Comparison of ENCODE assay signal across 21 mouse cellular contexts in genomic region chr4:34847679-34848309, GRCm38 (mm10). TPM values are rescaled to one million over a fixed set of nuclear protein-coding genes. Genes with fewer than 3 reads are reported as not detected.
DNase-seq lines count a peak whose midpoint lies in the region; ATAC-seq and TF ChIP-seq lines count a peak whose summit lies in the region.
"Had no signal": no experiment of that assay in that cellular context is flagged by ENCODE, and none has a peak within 500 bp of the region (broad histone marks: within the 10 kb centered on the region; RNA-seq: fewer than 3 reads in every experiment).

No protein-coding gene starts in this region.

- no peak for TF ChIP-seq POLR2A in spleen, adult 2 months (IDR thresholded peaks at IDR 0.05; ENCODE audit: low read depth, low read length)
- no peak for TF ChIP-seq POLR2A in thymus, adult 2 months (IDR thresholded peaks at IDR 0.05; ENCODE audit: control insufficient read depth, extremely low read depth, insufficient read depth, low read length, poor library complexity)

- H3K9ac ChIP-seq in heart, embryonic 12.5 days: no peak overlapping the region
- H3K9ac ChIP-seq: forebrain, postnatal 0 days; intestine, embryonic 15.5 days; liver, postnatal 0 days; neural tube, embryonic 15.5 days had no signal

- 0 out of 2 replicates have a peak, but pooled peaks cover 2% of the 10 kb centered on the region for H3K36me3 ChIP-seq in spleen, adult 2 months (ENCODE audit: control insufficient read depth, insufficient read depth, low read length)
- H3K36me3 ChIP-seq in thymus, adult 2 months (ENCODE audit: control insufficient read depth, insufficient read depth, low read length): peaks cover 3% of the 10 kb centered on the region; the same call in 1 of the 2 replicates
- peaks cover 11% of the 10 kb centered on the region for H3K36me3 ChIP-seq in heart, embryonic 12.5 days

- 63% methylated on average over 6 of the region's 6 CpGs for WGBS in spleen, adult 2 months
- whole genome bisulfite sequencing in thymus, adult 2 months: 42% methylated on average over 6 of the region's 6 CpGs
- WGBS in heart, embryonic 12.5 days: 89% methylated on average over 6 of the region's 6 CpGs

- no peak for TF ChIP-seq CTCF in spleen, adult 2 months (IDR thresholded peaks at IDR 0.05; ENCODE audit: extremely low read depth, insufficient read depth, insufficient read length, insufficient replicate concordance)
- TF ChIP-seq CTCF in thymus, adult 2 months (IDR thresholded peaks at IDR 0.05; ENCODE audit: borderline replicate concordance, control insufficient read depth, extremely low read depth, insufficient read depth, low read length, poor library complexity): no peak

- no peaks in the 10 kb centered on the region for H3K27me3 ChIP-seq in spleen, adult 2 months (ENCODE audit: control insufficient read depth, insufficient read depth, low read length)
- H3K27me3 ChIP-seq in thymus, adult 2 months (ENCODE audit: control insufficient read depth, insufficient read depth, low read length): no peaks in the 10 kb centered on the region
- no peaks in the 10 kb centered on the region for H3K27me3 ChIP-seq in heart, embryonic 12.5 days (replicated peaks)
- H3K27me3 ChIP-seq: intestine, embryonic 15.5 days; neural tube, embryonic 15.5 days had no signal

- peak overlapping the region; percentile 63 for H3K27ac ChIP-seq in spleen, adult 2 months (ENCODE audit: insufficient read depth, low read length)
- H3K27ac ChIP-seq in thymus, adult 2 months (ENCODE audit: control insufficient read depth, insufficient read depth, low read length): peak overlapping the region; percentile 89
- H3K27ac ChIP-seq in heart, embryonic 12.5 days (ENCODE audit: poor library complexity, severe bottlenecking): no peak overlapping the region
- H3K27ac ChIP-seq: embryonic facial prominence, embryonic 10.5 days; heart, embryonic 10.5 days; intestine, embryonic 15.5 days; kidney, postnatal 0 days; neural tube, embryonic 15.5 days; stomach, postnatal 0 days had no signal

- H3K4me3 ChIP-seq in spleen, adult 2 months (ENCODE audit: extremely low read depth, insufficient read depth, insufficient read length): no peak overlapping the region
- H3K4me3 ChIP-seq in thymus, adult 2 months (ENCODE audit: control insufficient read depth, insufficient read depth, low read length): no peak overlapping the region
- H3K4me3 ChIP-seq in heart, embryonic 12.5 days: no peak overlapping the region
- H3K4me3 ChIP-seq: embryonic facial prominence, embryonic 10.5 days; erythroblast, embryonic 14.5 days; heart, embryonic 10.5 days; intestine, embryonic 15.5 days; neural tube, embryonic 15.5 days had no signal

- no peak for ATAC-seq in heart, embryonic 12.5 days (ENCODE audit: insufficient number of reproducible peaks, low FRiP score)
- ATAC-seq: forebrain, postnatal 0 days; intestine, embryonic 15.5 days; liver, postnatal 0 days had no signal

- no peak overlapping the region for H3K4me2 ChIP-seq in heart, embryonic 12.5 days
- H3K4me2 ChIP-seq: intestine, embryonic 15.5 days; neural tube, embryonic 15.5 days had no signal

- peaks cover 4% of the 10 kb centered on the region; the same call in 1 of the 2 replicates for H3K9me3 ChIP-seq in heart, embryonic 12.5 days (replicated peaks)
- H3K9me3 ChIP-seq: embryonic facial prominence, embryonic 10.5 days; heart, embryonic 10.5 days; intestine, embryonic 15.5 days; neural tube, embryonic 15.5 days had no signal

- no peak for DNase-seq in spleen, adult 2 months (ENCODE audit: low read depth in 1 of 2, low spot score in 2 of 2)
- no peak for DNase-seq in spleen, postnatal 10 days (ENCODE audit: low spot score in 2 of 2)
- peak; percentile 29 for DNase-seq in induced T-regulatory cell, adult 2 months (ENCODE audit: low read depth)
- peak; percentile 49 for DNase-seq in thymus, adult 2 months
- no peak for DNase-seq in right cerebral cortex, postnatal 10 days (ENCODE audit: low spot score in 2 of 2)
- no peak for DNase-seq in spleen, postnatal 14 days (ENCODE audit: low spot score in 2 of 2)
- DNase-seq: adrenal gland, postnatal 36 days; cerebellum, postnatal 10 days; forebrain, postnatal 0 days; heart, postnatal 36 days; liver, postnatal 0 days had no signal

- peaks cover 22% of the 10 kb centered on the region for H3K4me1 ChIP-seq in spleen, adult 2 months (ENCODE audit: control insufficient read depth, insufficient read depth, insufficient read length)
- peaks cover 7% of the 10 kb centered on the region for H3K4me1 ChIP-seq in thymus, adult 2 months (replicated peaks; ENCODE audit: control insufficient read depth, insufficient read depth, low read length)
- peaks cover 12% of the 10 kb centered on the region for H3K4me1 ChIP-seq in heart, embryonic 12.5 days (replicated peaks)
- H3K4me1 ChIP-seq: embryonic facial prominence, embryonic 10.5 days had no signal

RNA-seq across cellular contexts. Expression of gene Zfp292, which starts 35.0 kb away (rescaled TPM):
- 2.0 and 2.1 TPM in 2 replicates for polyA plus RNA-seq in spleen, adult 2 months (2012; rRNA removed)
- 6.8 and 7.1 TPM in 2 replicates for polyA plus RNA-seq in thymus, adult 2 months (2012; rRNA removed)
- polyA plus RNA-seq in heart, embryonic 12.5 days (2016; fragmentation: Nextera tagmentation; extraction: Ambion mirVana): 18.6 and 19.8 TPM in 2 replicates

RNA-seq across cellular contexts. Expression of gene Cga, which starts 45.8 kb away (rescaled TPM):
- polyA plus RNA-seq in spleen, adult 2 months (2012; rRNA removed): not detected in 2 replicates
- polyA plus RNA-seq in thymus, adult 2 months (2012; rRNA removed): 0.43 and 1.00 TPM in 2 replicates
- polyA plus RNA-seq in heart, embryonic 12.5 days (2016; fragmentation: Nextera tagmentation; extraction: Ambion mirVana): not detected in 2 replicates
- polyA plus RNA-seq: C2C12; erythroblast, embryonic 14.5 days; forebrain, postnatal 0 days; heart, embryonic 10.5 days; intestine, embryonic 15.5 days; kidney, postnatal 0 days; limb, embryonic 14.5 days had no signal

Comparison
In these comparisons a context has a peak if more than half of its experiments do, and no peak if none do; other contexts are left out.
1. DNase-seq: peak in induced T-regulatory cell, adult 2 months (single experiment) and thymus, adult 2 months (single experiment); none in spleen, adult 2 months (0 of 2), spleen, postnatal 10 days (0 of 2), right cerebral cortex, postnatal 10 days (0 of 2) and spleen, postnatal 14 days (0 of 2).